In the genomic region with DNA sequence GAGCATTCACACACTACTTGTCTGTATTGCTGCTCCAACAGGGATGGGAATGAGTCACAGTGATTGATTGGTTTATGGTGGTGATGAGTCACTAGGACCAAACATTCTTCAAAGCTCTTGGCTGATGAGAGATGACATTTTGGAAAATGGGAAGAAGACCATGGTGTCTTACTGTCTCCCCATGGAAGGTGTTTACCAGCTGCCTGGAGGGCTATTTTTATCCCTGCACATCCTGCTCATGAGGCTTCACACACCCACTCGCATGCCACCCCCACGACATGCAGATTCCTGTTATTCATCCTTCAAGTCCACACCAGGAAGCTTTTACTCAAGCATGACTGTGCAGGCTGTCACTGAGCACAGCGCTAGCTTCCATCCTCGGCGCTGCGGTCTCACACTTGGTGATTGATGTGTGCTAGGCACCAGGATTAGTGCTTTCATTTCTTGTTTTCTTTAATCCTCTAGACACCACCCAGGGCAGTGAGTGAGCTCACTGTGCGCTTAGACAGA, we compare ENCODE assay signal across 9 mouse cellular contexts.
DNase-seq lines count a peak whose midpoint lies in the region; ATAC-seq lines count a peak whose summit lies in the region.
"Had no signal": no experiment of that assay in that cellular context is flagged by ENCODE, and none has a peak within 500 bp of the region (broad histone marks: within the 10 kb centered on the region; RNA-seq: fewer than 3 reads in every experiment).

No protein-coding gene starts in this region.

- no peak overlapping the region for H3K9ac ChIP-seq in forebrain, embryonic 12.5 days

- H3K27me3 ChIP-seq in forebrain, embryonic 12.5 days, result peaks cover 3% of the 10 kb centered on the region; the same call in 1 of the 2 replicates

- no peaks in the 10 kb centered on the region for H3K9me3 ChIP-seq in forebrain, embryonic 12.5 days

- 52% methylated on average over 7 of the region's 7 CpGs for WGBS in forebrain, embryonic 12.5 days

- peak; percentile 43 for ATAC-seq in granulocyte monocyte progenitor cell, adult 5-6 weeks (replicated peaks; ENCODE audit: poor library complexity, severe bottlenecking)
- ATAC-seq in megakaryocyte progenitor cell, adult 5-6 weeks (replicated peaks; ENCODE audit: poor library complexity), result peak; percentile 67
- ATAC-seq in cerebellum, adult (ENCODE audit: insufficient number of reproducible peaks, low FRiP score, low TSS enrichment), result no peak
- no peak for ATAC-seq in forebrain, embryonic 12.5 days (ENCODE audit: low FRiP score)

- no peaks in the 10 kb centered on the region for H3K36me3 ChIP-seq in forebrain, embryonic 12.5 days (replicated peaks)

- peak; percentile 48 for DNase-seq in kidney, postnatal 10 days
- no peak for DNase-seq in kidney, adult 9 months
- DNase-seq in MN1 (ENCODE audit: low spot score), result peak; percentile 42
- DNase-seq in embryo, embryonic 11 days, result no peak

- H3K4me2 ChIP-seq in forebrain, embryonic 12.5 days, result no peak overlapping the region

- H3K4me3 ChIP-seq in forebrain, embryonic 12.5 days (replicated peaks), result no peak overlapping the region

- peaks cover 9% of the 10 kb centered on the region for H3K4me1 ChIP-seq in forebrain, embryonic 12.5 days

- no peak overlapping the region for H3K27ac ChIP-seq in forebrain, embryonic 12.5 days
- H3K27ac ChIP-seq: macrophage had no signal

Comparison
In these comparisons a context has a peak if more than half of its experiments do, and no peak if none do; other contexts are left out.
1. DNase-seq: peak in kidney, postnatal 10 days (single experiment) and MN1 (single experiment); none in kidney, adult 9 months (single experiment) and embryo, embryonic 11 days (single experiment).
2. ATAC-seq: peak in granulocyte monocyte progenitor cell, adult 5-6 weeks (single experiment) and megakaryocyte progenitor cell, adult 5-6 weeks (single experiment); none in cerebellum, adult (single experiment) and forebrain, embryonic 12.5 days (single experiment).